Mouse (Mus musculus): ENCODE results near the gene Lipe. TPM values are rescaled to one million over a fixed set of nuclear protein-coding genes. Genes with fewer than 3 reads are reported as not detected.

Lipe gene
- polyA plus RNA-seq, 1 experiment = 3.0 TPM

GRCm38 (mm10) chr7:25436226-25436625 is 37.7 kb upstream of the Lipe start:
- TF ChIP-seq CEBPB (IDR thresholded peaks at IDR 0.05; ENCODE audit: low read depth) (no peak), MYOD1 (IDR thresholded peaks at IDR 0.05; ENCODE audit: control insufficient read depth, insufficient read length, low read depth) (no peak), MYOG (IDR thresholded peaks at IDR 0.05; ENCODE audit: control insufficient read depth, extremely low read depth, insufficient read length) (no peak), MAX (IDR thresholded peaks at IDR 0.05) (no peak), CTCF (IDR thresholded peaks at IDR 0.05; ENCODE audit: control insufficient read depth, insufficient read depth, insufficient read length) (no peak), USF1 (IDR thresholded peaks at IDR 0.05; ENCODE audit: low read depth) (no peak), FOSL1 (IDR thresholded peaks at IDR 0.05; ENCODE audit: insufficient read depth, low read length, poor library complexity, severe bottlenecking) (no peak)
- H3K4me3 ChIP-seq (ENCODE audit: insufficient read depth, poor library complexity, severe bottlenecking) = no peak overlapping the region
- no peaks in the 10 kb centered on the region for H3K79me2 ChIP-seq (ENCODE audit: control insufficient read depth, insufficient read depth)

DNA sequence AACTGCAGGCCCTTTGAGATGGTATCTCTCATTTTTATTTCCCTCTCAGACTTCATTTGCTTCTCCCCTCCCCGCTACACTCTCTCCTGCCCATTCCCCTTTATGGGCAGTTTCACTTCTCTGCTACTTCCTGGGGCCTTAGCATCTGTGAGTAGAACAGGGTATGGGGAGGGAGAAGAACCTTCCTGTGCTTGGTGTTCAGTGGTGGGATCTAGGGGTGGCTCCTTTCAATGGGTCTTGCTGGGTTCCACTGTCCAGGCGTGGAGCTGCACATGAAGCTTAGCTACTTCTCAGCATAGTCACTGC is 37.0 kb upstream of the Lipe start:
- Histone ChIP-seq H3K79me2 (ENCODE audit: control insufficient read depth, insufficient read depth) (no peaks in the 10 kb centered on the region), H3ac (ENCODE audit: control insufficient read depth, insufficient read length, low read depth) (no peak overlapping the region), H3K4me3 (ENCODE audit: insufficient read depth, poor library complexity, severe bottlenecking) (no peak overlapping the region), H3K36me3 (ENCODE audit: control insufficient read depth, insufficient read depth) (no peaks in the 10 kb centered on the region), H3K79me3 (ENCODE audit: low read depth) (no peaks in the 10 kb centered on the region), H3K27me3 (ENCODE audit: control insufficient read depth, insufficient read depth, insufficient read length) (peaks cover 3% of the 10 kb centered on the region)
- no peak for TF ChIP-seq MYOD1 (IDR thresholded peaks at IDR 0.05; ENCODE audit: control insufficient read depth, insufficient read length, low read depth)
- TF ChIP-seq CEBPB (IDR thresholded peaks at IDR 0.05; ENCODE audit: low read depth) = no peak

More at GRCm38 (mm10) chr7:25436226-25436625, 37.7 kb upstream of the Lipe start:
- Histone ChIP-seq H3K79me3 (ENCODE audit: low read depth) (no peaks in the 10 kb centered on the region), H3K27me3 (ENCODE audit: control insufficient read depth, insufficient read depth, insufficient read length) (peaks cover 3% of the 10 kb centered on the region), H3ac (ENCODE audit: control insufficient read depth, insufficient read length, low read depth) (no peak overlapping the region), H3K36me3 (ENCODE audit: control insufficient read depth, insufficient read depth) (no peaks in the 10 kb centered on the region)

- H3K27me3 ChIP-seq (ENCODE audit: control insufficient read depth, insufficient read depth, insufficient read length) = peaks cover 3% of the 10 kb centered on the region
- H3K79me3 ChIP-seq (ENCODE audit: low read depth) = no peaks in the 10 kb centered on the region
- no peaks in the 10 kb centered on the region for H3K79me2 ChIP-seq (ENCODE audit: control insufficient read depth, insufficient read depth)
- no peaks in the 10 kb centered on the region for H3K36me3 ChIP-seq (ENCODE audit: control insufficient read depth, insufficient read depth)
- TF ChIP-seq CTCF (IDR thresholded peaks at IDR 0.05; ENCODE audit: control insufficient read depth, insufficient read depth, insufficient read length) = no peak
- TF ChIP-seq MAX (IDR thresholded peaks at IDR 0.05) = no peak
- no peak for TF ChIP-seq FOSL1 (IDR thresholded peaks at IDR 0.05; ENCODE audit: insufficient read depth, low read length, poor library complexity, severe bottlenecking)
- H3ac ChIP-seq (ENCODE audit: control insufficient read depth, insufficient read length, low read depth) = no peak overlapping the region
- no peak overlapping the region for H3K4me3 ChIP-seq (ENCODE audit: insufficient read depth, poor library complexity, severe bottlenecking)
Observed at GRCm38 (mm10) chr7:25434654-25435545, 36.4 kb upstream of the Lipe start.

- no peak for TF ChIP-seq FOSL1 (IDR thresholded peaks at IDR 0.05; ENCODE audit: insufficient read depth, low read length, poor library complexity, severe bottlenecking)
- TF ChIP-seq MAX (IDR thresholded peaks at IDR 0.05) = no peak
- no peak for TF ChIP-seq MYOD1 (IDR thresholded peaks at IDR 0.05; ENCODE audit: control insufficient read depth, insufficient read length, low read depth)
- TF ChIP-seq CEBPB (IDR thresholded peaks at IDR 0.05; ENCODE audit: low read depth) = no peak
- no peak for TF ChIP-seq CTCF (IDR thresholded peaks at IDR 0.05; ENCODE audit: control insufficient read depth, insufficient read depth, insufficient read length)
- no peak for TF ChIP-seq USF1 (IDR thresholded peaks at IDR 0.05; ENCODE audit: low read depth)
- TF ChIP-seq MYOG (IDR thresholded peaks at IDR 0.05; ENCODE audit: control insufficient read depth, extremely low read depth, insufficient read length) = no peak
- peaks cover 3% of the 10 kb centered on the region for H3K27me3 ChIP-seq (ENCODE audit: control insufficient read depth, insufficient read depth, insufficient read length)
- no peaks in the 10 kb centered on the region for H3K79me3 ChIP-seq (ENCODE audit: low read depth)
- no peak overlapping the region for H3ac ChIP-seq (ENCODE audit: control insufficient read depth, insufficient read length, low read depth)
- no peak overlapping the region for H3K4me3 ChIP-seq (ENCODE audit: insufficient read depth, poor library complexity, severe bottlenecking)
- no peaks in the 10 kb centered on the region for H3K79me2 ChIP-seq (ENCODE audit: control insufficient read depth, insufficient read depth)
- H3K36me3 ChIP-seq (ENCODE audit: control insufficient read depth, insufficient read depth) = no peaks in the 10 kb centered on the region
Observed at GRCm38 (mm10) chr7:25433781-25434560, 35.5 kb upstream of the Lipe start.

DNA sequence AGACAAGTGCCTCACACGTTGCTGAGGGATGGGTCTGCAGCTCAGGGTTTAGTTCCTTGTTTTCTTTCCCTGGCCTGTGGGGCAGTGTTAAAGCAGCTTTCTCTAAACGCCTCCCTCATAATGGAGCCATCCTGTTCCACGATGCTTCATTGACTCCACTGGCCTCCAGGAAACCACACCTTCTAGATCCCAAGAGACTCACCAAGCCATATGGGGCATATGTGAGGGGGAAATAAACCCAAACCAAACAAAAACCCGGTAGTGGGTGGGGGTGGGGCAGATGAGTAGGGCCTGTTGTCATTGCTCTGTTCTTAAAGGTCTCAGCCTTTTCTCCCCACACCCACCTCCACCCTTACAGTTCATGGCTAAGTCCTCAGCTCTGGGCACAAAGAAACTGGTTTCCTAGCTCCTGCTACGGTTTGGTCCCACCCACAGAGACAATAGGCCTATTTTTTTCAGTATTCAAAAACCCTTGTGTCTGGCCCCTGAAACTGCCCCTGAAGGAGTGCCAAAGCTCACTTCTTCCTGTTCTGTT is 34.6 kb upstream of the Lipe start:
- Histone ChIP-seq H3ac (ENCODE audit: control insufficient read depth, insufficient read length, low read depth) (no peak overlapping the region), H3K27me3 (ENCODE audit: control insufficient read depth, insufficient read depth, insufficient read length) (peaks cover 3% of the 10 kb centered on the region), H3K79me2 (ENCODE audit: control insufficient read depth, insufficient read depth) (no peaks in the 10 kb centered on the region), H3K36me3 (ENCODE audit: control insufficient read depth, insufficient read depth) (no peaks in the 10 kb centered on the region), H3K4me3 (ENCODE audit: insufficient read depth, poor library complexity, severe bottlenecking) (no peak overlapping the region), H3K79me3 (ENCODE audit: low read depth) (no peaks in the 10 kb centered on the region)
- no peak for TF ChIP-seq CTCF (IDR thresholded peaks at IDR 0.05; ENCODE audit: control insufficient read depth, insufficient read depth, insufficient read length)
- no peak for TF ChIP-seq USF1 (IDR thresholded peaks at IDR 0.05; ENCODE audit: low read depth)
- TF ChIP-seq MYOD1 (IDR thresholded peaks at IDR 0.05; ENCODE audit: control insufficient read depth, insufficient read length, low read depth) = no peak
- no peak for TF ChIP-seq MAX (IDR thresholded peaks at IDR 0.05)
- TF ChIP-seq CEBPB (IDR thresholded peaks at IDR 0.05; ENCODE audit: low read depth) = no peak
- no peak for TF ChIP-seq FOSL1 (IDR thresholded peaks at IDR 0.05; ENCODE audit: insufficient read depth, low read length, poor library complexity, severe bottlenecking)
- TF ChIP-seq MYOG (IDR thresholded peaks at IDR 0.05; ENCODE audit: control insufficient read depth, extremely low read depth, insufficient read length) = no peak

Measured in C2C12 (cell line).